Mouse (Mus musculus): ENCODE measurements at regions not wholly inside any gene's neighbourhood (a gene's known extent, or its start where the extent isn't known, plus 50 kb on each side); places are given as distances from the start of the nearest gene placed in this dataset.

DNA sequence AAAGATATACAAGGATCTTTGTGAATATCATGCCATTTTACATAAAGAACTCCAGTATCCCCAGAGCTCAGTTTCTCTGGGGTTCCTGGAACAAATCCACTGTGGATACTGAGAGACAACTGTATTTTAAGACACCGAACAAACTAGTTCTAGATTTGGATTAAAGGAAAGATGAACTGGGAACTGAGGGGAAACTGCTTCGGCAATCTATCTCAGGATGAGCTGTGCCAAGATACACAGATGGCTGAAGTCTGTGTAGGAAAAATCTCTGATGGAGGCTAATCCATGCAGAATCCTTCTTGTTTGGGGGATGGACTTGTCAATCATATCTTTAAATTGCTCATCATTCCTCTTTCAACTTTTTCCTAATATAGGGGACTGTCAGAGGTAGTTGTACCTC is 920.5 kb downstream of the Slc4a3 start:
- no peak overlapping the region for H3K27ac ChIP-seq (ENCODE audit: insufficient read depth, low read length)
- H3K36me3 ChIP-seq (ENCODE audit: control insufficient read depth, insufficient read depth, low read length, poor library complexity, severe bottlenecking): no peaks in the 10 kb centered on the region
- no peak for TF ChIP-seq EP300 (IDR thresholded peaks at IDR 0.05; ENCODE audit: insufficient read depth, low read depth, low read length)
- no peak for TF ChIP-seq POLR2A (IDR thresholded peaks at IDR 0.05; ENCODE audit: insufficient read depth, low read length)
- no peak for TF ChIP-seq CTCF (IDR thresholded peaks at IDR 0.05; ENCODE audit: low read depth, low read length)
- H3K4me3 ChIP-seq (ENCODE audit: low read depth, low read length): no peak overlapping the region
- H3K4me1 ChIP-seq (ENCODE audit: control insufficient read depth, insufficient read depth, low read length): no peaks in the 10 kb centered on the region
- H3K27me3 ChIP-seq (ENCODE audit: control insufficient read depth, insufficient read depth, low read length, poor library complexity, severe bottlenecking): no peaks in the 10 kb centered on the region
- no peaks in the 10 kb centered on the region for H3K9me3 ChIP-seq (replicated peaks; ENCODE audit: control insufficient read depth, insufficient read depth, low read length, poor library complexity, severe bottlenecking)
- no peak overlapping the region for H3K9ac ChIP-seq (ENCODE audit: low read depth, poor library complexity, severe bottlenecking)

DNA sequence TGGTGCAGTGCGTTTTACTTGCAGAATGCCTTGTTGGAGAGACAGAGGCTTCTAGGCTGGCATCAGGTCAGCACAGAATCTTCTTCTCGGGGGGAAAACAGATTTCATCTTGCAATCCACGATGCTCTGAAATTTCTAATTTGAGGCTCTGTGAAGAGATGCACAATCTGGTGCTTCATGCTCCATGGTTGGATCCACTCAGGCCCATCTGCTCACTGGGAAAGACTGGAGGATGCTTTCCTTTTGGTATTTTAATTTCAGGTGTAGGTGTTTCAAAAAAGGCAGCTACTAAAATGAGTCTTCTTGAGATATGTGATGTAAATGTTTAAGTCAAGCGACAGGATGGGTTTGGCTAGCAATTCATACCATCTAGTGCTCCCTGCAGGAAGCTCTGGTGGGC is 938.1 kb downstream of the Slc4a3 start:
- TF ChIP-seq POLR2A (IDR thresholded peaks at IDR 0.05; ENCODE audit: insufficient read depth, low read length): no peak
- TF ChIP-seq CTCF (IDR thresholded peaks at IDR 0.05; ENCODE audit: low read depth, low read length): no peak
- TF ChIP-seq EP300 (IDR thresholded peaks at IDR 0.05; ENCODE audit: insufficient read depth, low read depth, low read length): no peak
- Histone ChIP-seq H3K9me3 (replicated peaks; ENCODE audit: control insufficient read depth, insufficient read depth, low read length, poor library complexity, severe bottlenecking) (no peaks in the 10 kb centered on the region), H3K9ac (ENCODE audit: low read depth, poor library complexity, severe bottlenecking) (no peak overlapping the region), H3K4me3 (ENCODE audit: low read depth, low read length) (no peak overlapping the region), H3K27me3 (ENCODE audit: control insufficient read depth, insufficient read depth, low read length, poor library complexity, severe bottlenecking) (no peaks in the 10 kb centered on the region), H3K27ac (ENCODE audit: insufficient read depth, low read length) (no peak overlapping the region), H3K4me1 (ENCODE audit: control insufficient read depth, insufficient read depth, low read length) (no peaks in the 10 kb centered on the region), H3K36me3 (ENCODE audit: control insufficient read depth, insufficient read depth, low read length, poor library complexity, severe bottlenecking) (no peaks in the 10 kb centered on the region)

DNA sequence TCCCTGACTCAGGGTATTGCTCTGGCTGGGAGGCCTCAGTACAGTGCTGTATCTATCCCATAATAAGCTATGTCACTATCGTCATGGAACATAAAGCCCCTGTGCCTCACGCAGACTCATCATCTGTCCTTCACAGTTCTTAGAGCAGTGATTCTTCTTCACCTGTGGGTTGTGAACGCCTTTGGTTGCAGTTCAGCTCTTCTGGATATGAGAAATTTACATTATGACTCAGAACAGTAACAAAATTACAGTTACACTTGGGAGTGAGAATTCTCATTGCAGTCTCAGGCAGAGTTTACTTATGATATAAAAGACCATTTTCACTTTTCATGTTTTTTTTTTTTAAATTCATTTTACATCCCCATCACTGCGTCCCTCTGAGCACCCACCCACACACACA is 941.4 kb downstream of the Slc4a3 start:
- no peaks in the 10 kb centered on the region for H3K4me1 ChIP-seq (ENCODE audit: control insufficient read depth, insufficient read depth, low read length)
- no peaks in the 10 kb centered on the region for H3K27me3 ChIP-seq (ENCODE audit: control insufficient read depth, insufficient read depth, low read length, poor library complexity, severe bottlenecking)
- TF ChIP-seq EP300 (IDR thresholded peaks at IDR 0.05; ENCODE audit: insufficient read depth, low read depth, low read length) (no peak), CTCF (IDR thresholded peaks at IDR 0.05; ENCODE audit: low read depth, low read length) (no peak), POLR2A (IDR thresholded peaks at IDR 0.05; ENCODE audit: insufficient read depth, low read length) (no peak)

DNA sequence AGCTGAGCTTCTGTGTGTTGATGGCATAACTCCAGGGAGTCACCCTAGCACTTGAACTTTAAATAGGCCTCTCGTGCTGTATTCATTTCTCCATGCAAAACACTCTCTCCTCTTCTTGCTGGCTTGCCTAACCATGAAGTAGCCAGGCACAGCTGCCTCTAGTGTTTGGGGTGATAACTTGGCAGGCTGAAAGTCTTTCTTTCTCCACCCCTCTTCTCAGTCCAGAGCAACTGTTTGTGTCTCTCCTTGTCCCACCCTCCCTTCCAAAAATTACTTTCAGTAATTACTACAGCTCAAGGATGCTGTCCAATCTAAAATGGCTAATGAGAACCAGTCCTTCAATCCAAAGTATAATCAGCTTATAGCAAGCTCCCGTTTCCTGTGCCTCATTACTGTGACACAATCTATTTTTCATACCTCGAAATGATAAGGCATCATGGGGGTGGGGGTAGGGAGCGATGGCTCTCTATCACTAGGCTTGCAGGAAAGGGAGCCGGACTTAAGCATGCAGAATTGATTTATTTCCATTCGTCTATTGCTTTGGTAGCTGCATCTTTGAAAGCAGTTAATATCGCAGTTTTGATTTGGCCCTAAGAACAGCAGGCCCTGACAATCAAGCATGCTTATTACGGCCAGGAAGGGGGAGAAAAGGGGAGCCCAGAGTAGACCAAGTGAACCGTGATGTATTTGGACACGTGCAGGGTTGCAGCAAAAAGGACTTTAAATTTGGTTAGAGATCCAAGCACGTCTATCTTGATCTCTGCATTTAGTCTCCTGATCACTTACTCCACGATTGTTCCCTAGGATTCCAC is 943.8 kb downstream of the Slc4a3 start:
- Histone ChIP-seq H3K36me3 (ENCODE audit: control insufficient read depth, insufficient read depth, low read length, poor library complexity, severe bottlenecking) (no peaks in the 10 kb centered on the region), H3K9me3 (replicated peaks; ENCODE audit: control insufficient read depth, insufficient read depth, low read length, poor library complexity, severe bottlenecking) (no peaks in the 10 kb centered on the region), H3K27me3 (ENCODE audit: control insufficient read depth, insufficient read depth, low read length, poor library complexity, severe bottlenecking) (no peaks in the 10 kb centered on the region), H3K27ac (ENCODE audit: insufficient read depth, low read length) (no peak overlapping the region), H3K4me3 (ENCODE audit: low read depth, low read length) (no peak overlapping the region), H3K9ac (ENCODE audit: low read depth, poor library complexity, severe bottlenecking) (no peak overlapping the region), H3K4me1 (ENCODE audit: control insufficient read depth, insufficient read depth, low read length) (no peaks in the 10 kb centered on the region)
- TF ChIP-seq CTCF (IDR thresholded peaks at IDR 0.05; ENCODE audit: low read depth, low read length) (no peak), POLR2A (IDR thresholded peaks at IDR 0.05; ENCODE audit: insufficient read depth, low read length) (no peak), EP300 (IDR thresholded peaks at IDR 0.05; ENCODE audit: insufficient read depth, low read depth, low read length) (no peak)

More for the DNA sequence above, 941.4 kb downstream of the Slc4a3 start:
- H3K9ac ChIP-seq (ENCODE audit: low read depth, poor library complexity, severe bottlenecking): no peak overlapping the region
- no peak overlapping the region for H3K4me3 ChIP-seq (ENCODE audit: low read depth, low read length)
- H3K9me3 ChIP-seq (replicated peaks; ENCODE audit: control insufficient read depth, insufficient read depth, low read length, poor library complexity, severe bottlenecking): no peaks in the 10 kb centered on the region
- H3K27ac ChIP-seq (ENCODE audit: insufficient read depth, low read length): no peak overlapping the region
- H3K36me3 ChIP-seq (ENCODE audit: control insufficient read depth, insufficient read depth, low read length, poor library complexity, severe bottlenecking): no peaks in the 10 kb centered on the region

DNA sequence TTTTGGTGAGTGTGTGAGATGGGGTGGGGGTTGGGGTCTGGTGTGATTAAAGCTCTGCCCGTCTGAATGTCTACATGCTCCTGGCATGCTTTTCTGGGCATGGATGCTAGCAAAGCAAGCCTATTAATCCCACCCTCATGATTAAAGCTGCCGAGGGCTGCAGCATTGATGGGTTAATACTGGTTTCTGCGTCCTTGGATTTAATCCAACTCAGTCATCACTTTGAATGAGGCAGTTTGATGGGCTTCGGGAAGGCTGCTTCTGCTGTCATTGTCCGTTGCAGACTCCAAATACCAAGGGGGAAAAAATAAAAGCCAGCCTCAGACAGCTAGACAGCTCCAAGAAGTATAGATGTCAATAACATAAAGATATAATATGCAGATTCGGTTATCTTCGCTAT is 944.7 kb downstream of the Slc4a3 start:
- Histone ChIP-seq H3K27ac (ENCODE audit: insufficient read depth, low read length) (no peak overlapping the region), H3K4me3 (ENCODE audit: low read depth, low read length) (no peak overlapping the region), H3K36me3 (ENCODE audit: control insufficient read depth, insufficient read depth, low read length, poor library complexity, severe bottlenecking) (no peaks in the 10 kb centered on the region), H3K9ac (ENCODE audit: low read depth, poor library complexity, severe bottlenecking) (no peak overlapping the region), H3K4me1 (ENCODE audit: control insufficient read depth, insufficient read depth, low read length) (no peaks in the 10 kb centered on the region), H3K9me3 (replicated peaks; ENCODE audit: control insufficient read depth, insufficient read depth, low read length, poor library complexity, severe bottlenecking) (no peaks in the 10 kb centered on the region), H3K27me3 (ENCODE audit: control insufficient read depth, insufficient read depth, low read length, poor library complexity, severe bottlenecking) (no peaks in the 10 kb centered on the region)
- TF ChIP-seq CTCF (IDR thresholded peaks at IDR 0.05; ENCODE audit: low read depth, low read length) (no peak), EP300 (IDR thresholded peaks at IDR 0.05; ENCODE audit: insufficient read depth, low read depth, low read length) (no peak), POLR2A (IDR thresholded peaks at IDR 0.05; ENCODE audit: insufficient read depth, low read length) (no peak)

DNA sequence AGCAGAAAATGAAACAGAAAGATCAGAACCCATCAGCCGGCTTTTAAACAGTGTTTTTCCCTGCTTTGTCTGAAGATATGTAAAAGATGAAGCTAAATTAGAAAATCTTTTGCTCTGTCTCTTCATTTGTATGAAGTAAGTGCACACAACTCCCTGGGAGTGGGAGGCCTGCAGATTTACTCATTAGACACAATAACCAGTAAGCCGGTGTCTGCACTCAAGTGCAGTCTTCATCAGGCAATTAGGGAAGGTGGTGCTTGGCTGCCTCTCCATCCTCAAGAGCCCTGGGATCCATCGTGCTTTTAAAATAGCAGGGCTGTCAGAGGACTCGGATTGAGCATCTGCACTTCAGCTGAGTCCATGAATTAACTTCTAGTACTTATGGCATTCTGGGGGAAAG is 945.1 kb downstream of the Slc4a3 start:
- Histone ChIP-seq H3K4me3 (ENCODE audit: low read depth, low read length) (no peak overlapping the region), H3K27me3 (ENCODE audit: control insufficient read depth, insufficient read depth, low read length, poor library complexity, severe bottlenecking) (no peaks in the 10 kb centered on the region), H3K36me3 (ENCODE audit: control insufficient read depth, insufficient read depth, low read length, poor library complexity, severe bottlenecking) (no peaks in the 10 kb centered on the region), H3K4me1 (ENCODE audit: control insufficient read depth, insufficient read depth, low read length) (no peaks in the 10 kb centered on the region), H3K9ac (ENCODE audit: low read depth, poor library complexity, severe bottlenecking) (no peak overlapping the region), H3K27ac (ENCODE audit: insufficient read depth, low read length) (no peak overlapping the region), H3K9me3 (replicated peaks; ENCODE audit: control insufficient read depth, insufficient read depth, low read length, poor library complexity, severe bottlenecking) (no peaks in the 10 kb centered on the region)
- TF ChIP-seq CTCF (IDR thresholded peaks at IDR 0.05; ENCODE audit: low read depth, low read length) (no peak), EP300 (IDR thresholded peaks at IDR 0.05; ENCODE audit: insufficient read depth, low read depth, low read length) (no peak), POLR2A (IDR thresholded peaks at IDR 0.05; ENCODE audit: insufficient read depth, low read length) (no peak)
